Mouse (Mus musculus) B cell, adult 2 months (primary cell): ENCODE results near the gene Trim8.

ENCODE experiments used
- DNase-seq, 2 experiments: peaks; one replicate each; pipeline ENCODE4 v3.0.0; 2022

The Trim8 gene

GRCm38 (mm10) chr19:46524601-46525321 is 23.3 kb downstream of the Trim8 start:
- DNase-seq, result peak in 1 of 2 experiments; percentile 42

DNA sequence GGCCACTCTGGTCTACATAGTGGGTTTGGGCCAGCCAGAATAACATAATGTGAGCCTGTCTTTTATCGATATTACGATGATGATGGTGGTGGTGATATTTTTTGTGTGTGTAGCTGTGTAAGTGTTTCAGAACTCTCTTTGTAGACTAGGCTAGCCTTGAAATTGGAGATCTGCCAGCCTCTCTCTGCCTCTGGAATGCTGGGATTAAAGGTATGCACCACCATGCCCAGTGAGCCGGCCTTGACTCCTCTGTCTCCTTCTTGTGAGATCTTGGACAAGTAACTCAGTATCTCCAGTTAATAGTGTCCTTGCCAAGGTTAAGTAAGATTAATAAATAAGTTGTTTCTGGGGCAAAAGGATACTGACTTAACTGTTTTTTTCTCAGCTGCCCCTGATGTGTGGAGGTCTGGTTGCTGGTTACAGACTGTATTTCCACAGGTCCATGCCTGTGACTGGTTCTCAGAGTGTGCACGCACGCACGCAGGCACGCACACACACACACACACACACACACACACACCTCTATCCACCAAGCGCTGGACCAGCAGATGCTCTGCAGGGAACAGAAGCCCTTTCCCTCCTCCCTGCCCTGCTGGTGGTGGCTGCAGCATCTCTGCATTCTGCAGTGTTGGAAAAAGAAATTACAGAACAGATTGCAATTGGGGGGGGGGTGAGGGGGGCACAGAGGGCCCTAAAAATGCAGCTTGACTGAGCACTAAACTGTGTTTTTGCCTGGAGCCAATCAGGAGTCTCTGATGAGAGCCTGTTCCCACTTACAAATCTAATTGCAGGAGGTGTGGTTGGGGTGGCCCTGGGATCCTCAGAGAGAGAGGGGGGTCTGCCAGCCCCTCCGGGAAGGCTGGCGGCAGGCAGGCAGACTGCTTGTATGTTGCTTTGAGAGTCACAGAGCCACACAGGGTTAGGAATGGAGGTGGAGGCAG is 24.5 kb downstream of the Trim8 start:
- no peak for DNase-seq

- no peak for DNase-seq
Observed at GRCm38 (mm10) chr19:46527632-46528528, 26.4 kb downstream of the Trim8 start.

- DNase-seq, result peak; percentile 80 to 83
Observed at GRCm38 (mm10) chr19:46528529-46529213, 27.2 kb downstream of the Trim8 start.

DNA sequence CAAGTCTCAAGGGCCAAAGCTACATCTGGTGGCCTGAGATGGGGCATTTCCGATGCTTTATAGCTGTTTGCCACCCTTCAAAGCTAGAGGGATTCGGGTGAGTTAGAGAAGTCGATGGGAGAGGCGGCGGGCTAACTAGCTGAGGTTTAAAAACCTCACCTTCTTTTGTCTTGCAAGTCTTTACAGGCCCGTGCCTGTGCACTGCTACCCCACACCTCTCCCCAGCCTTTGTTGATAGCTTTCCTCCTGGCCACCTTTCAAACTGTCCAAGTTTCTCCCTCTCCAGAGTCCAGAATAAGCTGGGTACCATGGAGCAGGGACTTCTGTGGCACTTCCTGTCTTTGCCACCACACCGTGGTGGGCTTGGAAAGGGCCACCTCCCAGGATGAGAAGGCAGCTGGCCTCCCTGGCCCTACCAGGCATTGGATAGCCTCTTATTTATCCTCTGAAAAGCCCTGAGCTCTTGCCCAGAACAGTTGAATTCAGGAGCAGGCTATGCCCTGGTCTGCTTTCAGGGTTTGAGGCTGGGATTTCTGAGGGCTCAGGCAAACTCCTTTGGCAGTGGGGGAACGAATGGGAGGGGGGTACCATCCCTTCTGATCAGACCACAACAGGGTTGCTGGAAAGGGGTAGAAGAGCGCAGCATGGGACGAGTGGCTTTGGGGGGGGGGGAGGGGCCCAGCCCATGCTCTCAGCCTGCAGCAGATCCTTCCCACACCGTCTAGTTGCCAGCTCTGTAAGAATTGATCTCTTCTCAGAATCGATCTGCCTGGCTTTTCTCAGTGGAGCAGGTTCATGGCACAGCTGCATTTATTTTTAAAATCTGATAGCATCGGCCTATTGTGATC is 28.3 kb downstream of the Trim8 start:
- no peak for DNase-seq

GRCm38 (mm10) chr19:46530449-46530990 is 29.0 kb downstream of the Trim8 start:
- DNase-seq, result no peak

GRCm38 (mm10) chr19:46531071-46532030 is 29.8 kb downstream of the Trim8 start:
- DNase-seq, result no peak

- DNase-seq, result no peak
Observed at GRCm38 (mm10) chr19:46532031-46532688, 30.7 kb downstream of the Trim8 start.

GRCm38 (mm10) chr19:46533066-46533465 is 31.6 kb downstream of the Trim8 start:
- no peak for DNase-seq

- DNase-seq, result no peak
Observed at GRCm38 (mm10) chr19:46533525-46533924, 32.0 kb downstream of the Trim8 start.

- no peak for DNase-seq
Observed at GRCm38 (mm10) chr19:46534542-46535098, 33.1 kb downstream of the Trim8 start.

GRCm38 (mm10) chr19:46537357-46537756 is 35.9 kb downstream of the Trim8 start:
- no peak for DNase-seq

GRCm38 (mm10) chr19:46538213-46538612 is 36.7 kb downstream of the Trim8 start:
- no peak for DNase-seq

GRCm38 (mm10) chr19:46542750-46543149 is 41.2 kb downstream of the Trim8 start:
- DNase-seq, result no peak

DNA sequence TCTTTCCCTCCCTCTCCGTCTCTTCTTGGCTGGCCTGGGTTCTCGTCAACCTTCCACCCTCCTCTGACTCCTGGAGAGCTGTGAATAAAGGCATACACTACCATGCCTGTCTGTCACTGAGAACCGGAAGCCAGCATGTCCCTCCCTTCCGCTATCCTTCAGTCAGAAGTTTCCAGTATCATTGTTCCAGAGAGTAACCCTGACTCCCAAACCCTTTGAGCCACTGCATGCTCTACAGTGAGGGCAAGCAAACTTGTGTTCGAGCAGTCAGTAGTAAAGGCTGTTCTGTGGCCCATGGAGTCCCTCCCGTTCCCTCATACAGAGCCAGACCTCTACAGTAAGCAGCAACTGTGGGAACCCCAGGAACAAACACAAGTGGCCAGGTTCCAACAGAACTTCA is 46.1 kb downstream of the Trim8 start:
- no peak for DNase-seq

DNA sequence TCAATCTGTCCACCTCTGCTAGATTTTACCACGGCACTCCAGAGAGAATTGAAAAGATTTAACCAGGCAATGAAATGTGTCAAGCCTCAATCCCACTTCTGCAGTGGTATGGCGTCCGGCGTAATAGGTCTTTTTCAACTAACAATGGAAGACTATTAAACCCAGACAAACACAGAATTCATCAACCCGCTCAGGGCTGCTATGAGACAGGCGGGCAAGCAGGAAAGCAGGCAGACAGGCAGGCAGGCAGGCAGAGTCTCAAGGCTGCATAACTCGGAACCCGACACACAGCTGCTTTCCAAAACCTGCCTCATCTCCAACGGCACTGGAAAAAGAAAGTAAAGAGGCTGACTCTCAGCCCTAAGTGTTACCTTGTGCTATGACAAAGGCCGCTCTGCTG is 46.6 kb downstream of the Trim8 start:
- no peak for DNase-seq

DNA sequence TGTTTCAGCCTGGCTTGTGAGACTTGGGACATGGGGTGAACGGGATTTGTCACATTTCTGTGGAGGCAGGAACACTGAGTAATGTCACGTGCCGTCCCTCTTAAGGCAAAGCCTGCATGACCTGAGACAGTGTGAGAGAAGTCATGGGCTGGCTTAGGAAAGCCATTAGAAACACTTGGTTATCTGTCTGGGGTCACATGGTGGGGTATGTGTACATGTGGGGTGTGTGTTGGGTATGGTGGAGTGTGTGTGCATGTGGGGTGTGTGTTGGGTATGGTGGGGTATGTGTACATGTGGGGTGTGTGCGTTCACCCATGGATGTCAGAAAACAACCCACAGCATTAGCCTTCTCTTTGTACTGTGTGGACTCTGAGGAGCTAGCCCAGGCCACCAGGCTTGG is 48.9 kb downstream of the Trim8 start:
- DNase-seq, result no peak

DNA sequence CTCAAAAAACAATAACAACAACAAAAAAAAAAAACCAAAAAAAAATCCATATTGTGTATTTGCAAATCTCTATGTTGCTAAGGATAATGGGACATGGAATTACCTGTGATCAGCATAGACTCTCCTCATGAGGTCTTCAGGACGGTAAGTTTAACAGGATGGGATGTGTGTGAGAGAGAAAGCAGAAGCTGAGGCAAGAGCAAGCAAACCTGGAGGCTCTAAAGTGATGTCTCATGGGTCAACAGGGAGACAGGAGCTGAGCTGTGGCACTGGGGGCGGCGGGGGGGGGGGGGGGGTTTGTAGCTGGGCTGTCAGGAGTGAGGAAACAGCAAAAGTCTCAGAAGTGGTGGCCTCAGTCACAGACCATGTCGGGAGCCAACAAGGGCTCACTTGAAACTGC is 51.0 kb downstream of the Trim8 start:
- DNase-seq, result no peak

- DNase-seq, result no peak
Observed at GRCm38 (mm10) chr19:46553541-46553955, 52.0 kb downstream of the Trim8 start.
